Mouse (Mus musculus): ENCODE measurements around the gene Slc2a3.

GRCm38 (mm10) chr6:122761011-122761599 lies 40.3 kb downstream of the Slc2a3 start:
- TF ChIP-seq CTCF (IDR thresholded peaks at IDR 0.05; ENCODE audit: extremely low read depth, insufficient read length, insufficient replicate concordance, low read depth, low read length), result no peak
- no peak for TF ChIP-seq POLR2A (IDR thresholded peaks at IDR 0.05; ENCODE audit: low read depth, low read length)

Data from small intestine, adult 2 months (tissue).